Mouse (Mus musculus): ENCODE measurements around the gene Zan. TPM values are rescaled to one million over a fixed set of nuclear protein-coding genes. Genes with fewer than 3 reads are reported as not detected.

Gene Zan
- total RNA-seq, 1 experiment from 2014 or later, result not detected

DNA sequence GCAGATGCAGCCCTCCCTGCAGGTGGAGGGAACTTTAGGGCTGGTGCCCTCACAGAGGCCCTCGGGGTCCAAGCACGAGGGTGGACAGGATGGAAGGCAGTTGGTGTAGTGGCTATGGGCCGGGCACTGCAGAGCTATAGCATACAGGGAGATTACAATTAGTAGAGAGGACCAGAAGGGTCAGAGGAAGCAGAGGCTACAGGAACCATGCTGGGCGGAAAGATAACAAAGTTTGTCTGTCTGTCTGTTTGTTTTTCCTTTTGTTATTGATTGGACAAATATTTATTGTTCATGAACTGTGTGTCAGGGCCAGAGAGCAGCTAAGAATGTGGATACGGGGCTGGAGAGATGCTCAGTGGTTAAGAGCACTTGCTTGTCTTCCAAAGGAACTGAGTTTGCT, 62.6 kb downstream of the Zan start:
- no peak for DNase-seq

DNA sequence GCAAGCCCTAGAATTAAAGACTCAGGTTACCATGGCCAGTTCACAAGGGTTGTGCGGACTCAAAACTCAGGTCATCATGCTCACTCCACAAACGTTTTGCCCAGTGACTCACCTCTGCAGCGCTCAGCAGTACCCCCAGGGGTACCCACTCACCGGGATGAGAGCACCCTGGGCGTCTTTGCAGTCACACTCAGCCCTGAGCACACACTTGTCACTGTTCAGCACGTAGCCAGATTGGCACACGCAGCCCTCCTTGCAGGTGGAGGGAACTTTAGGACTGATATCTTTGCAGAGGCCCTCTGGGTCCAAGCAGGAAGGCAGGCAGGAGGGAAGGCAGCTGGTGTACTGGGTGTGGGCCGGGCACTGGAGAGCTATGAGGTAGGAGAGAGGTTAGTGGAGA, 65.6 kb downstream of the Zan start:
- no peak for DNase-seq

DNA sequence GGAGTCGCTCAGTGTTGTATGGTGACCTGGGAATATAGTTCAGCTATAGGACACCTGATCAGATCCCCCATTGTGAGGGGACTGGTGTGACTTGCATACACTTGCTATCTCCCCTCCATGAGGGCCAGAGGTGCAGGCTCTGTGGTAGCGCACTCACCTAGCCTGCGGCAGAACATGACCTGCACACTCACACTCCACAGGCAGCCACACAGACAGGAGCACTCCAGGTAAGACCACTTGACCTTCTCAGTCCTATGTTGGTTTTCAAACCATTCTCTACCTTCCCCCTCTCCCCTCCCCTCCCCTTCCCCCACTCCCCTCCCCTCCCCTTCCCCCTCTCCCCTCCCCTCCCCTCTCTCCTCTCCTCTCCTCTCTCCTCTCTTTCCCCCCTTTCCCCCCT, 66.3 kb downstream of the Zan start:
- no peak for DNase-seq

DNA sequence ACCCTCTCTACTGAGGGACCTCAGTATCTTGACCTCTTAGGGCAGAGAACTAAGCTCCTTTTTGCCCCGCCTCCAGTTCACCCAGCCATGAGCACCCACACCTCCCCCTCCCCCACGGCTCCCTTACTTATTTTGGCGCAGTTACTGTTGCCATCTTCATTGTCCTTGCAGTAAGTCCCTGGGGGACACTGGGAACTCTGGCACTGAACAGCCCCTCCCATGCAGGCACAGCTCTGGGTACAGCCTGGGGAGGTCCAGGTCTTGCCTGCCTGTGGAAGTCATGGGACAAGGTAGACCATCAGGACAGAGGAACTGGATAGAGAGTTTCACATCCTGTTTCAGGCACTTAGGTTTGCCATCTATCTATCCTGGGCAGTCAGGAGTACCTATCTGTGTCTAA, 66.8 kb downstream of the Zan start:
- no peak for DNase-seq

DNA sequence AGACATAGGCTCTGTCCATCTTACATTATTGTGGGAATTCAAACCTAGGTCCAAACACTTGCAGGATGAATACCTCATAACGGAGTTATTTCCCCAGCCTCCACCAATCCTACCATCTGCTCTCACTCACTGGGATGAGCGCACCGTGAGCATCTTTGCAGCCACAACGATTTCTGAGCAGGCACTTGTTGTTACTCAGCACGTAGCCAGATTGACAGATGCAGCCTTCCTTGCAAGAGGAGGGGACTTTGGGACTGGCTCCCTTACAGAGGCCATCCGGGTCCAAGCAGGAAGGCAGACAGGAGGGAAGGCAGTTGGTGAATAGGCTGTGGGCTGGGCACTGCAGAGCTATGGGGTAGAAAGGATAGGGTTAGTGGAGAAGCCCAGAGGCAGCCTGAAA, 67.4 kb downstream of the Zan start:
- DNase-seq, result no peak

DNA sequence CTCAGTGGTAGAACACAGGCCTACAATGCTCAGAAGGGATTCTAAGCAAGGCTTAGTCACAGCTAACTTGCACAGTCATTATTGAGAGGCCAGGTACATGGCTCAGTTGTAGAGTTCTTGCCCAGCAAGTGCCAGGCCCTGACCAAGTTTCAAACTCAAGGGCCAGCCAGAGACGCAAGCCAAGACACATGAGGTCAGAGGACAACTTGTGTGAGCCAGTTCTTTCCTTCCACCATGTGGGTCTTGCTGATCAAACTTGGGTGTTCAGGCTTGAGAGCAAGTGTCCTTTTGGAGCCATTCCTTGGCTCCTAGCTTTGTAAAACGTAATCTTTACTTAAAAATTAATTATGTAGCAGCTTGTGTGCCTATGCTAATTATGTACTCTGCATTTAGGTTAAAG, 72.8 kb downstream of the Zan start:
- DNase-seq, result no peak

DNA sequence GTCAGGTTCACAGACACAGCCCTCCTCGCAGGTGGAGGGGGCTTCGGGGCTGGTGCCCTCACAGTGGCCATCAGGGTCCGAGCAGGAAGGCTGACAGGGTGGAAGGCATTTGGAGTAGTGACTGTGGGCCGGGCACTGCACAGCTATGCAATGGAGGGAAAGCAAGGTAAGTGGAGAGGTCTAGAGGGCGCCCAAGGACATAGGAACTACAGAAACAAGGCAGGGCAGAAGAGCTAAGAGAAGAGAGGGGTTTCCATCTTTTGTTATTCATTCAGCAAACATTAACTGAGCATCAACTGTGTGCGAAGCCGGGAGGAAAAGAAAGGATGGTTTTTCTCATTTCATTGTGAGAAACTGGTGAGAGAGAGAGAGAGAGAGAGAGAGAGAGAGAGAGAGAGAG, 82.4 kb downstream of the Zan start:
- DNase-seq, result no peak

DNA sequence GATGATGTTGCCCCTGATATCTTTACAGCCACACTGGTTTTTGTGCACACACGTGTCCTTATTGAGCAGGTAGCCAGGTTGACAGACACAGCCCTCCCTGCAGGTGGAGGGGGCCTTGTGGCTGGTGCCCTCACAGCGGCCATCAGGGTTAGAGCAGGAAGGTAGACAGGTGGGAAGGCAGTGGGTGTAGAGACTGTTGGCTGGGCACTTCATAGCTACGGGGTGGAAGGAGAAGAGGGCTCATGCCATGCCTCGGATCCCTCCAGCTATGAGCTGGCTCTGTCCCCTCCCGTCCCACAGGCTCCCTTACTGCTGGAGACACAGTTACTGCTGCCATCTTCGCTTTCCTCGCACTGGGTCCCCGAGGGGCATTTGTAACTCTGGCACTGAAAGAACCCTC, 85.2 kb downstream of the Zan start:
- no peak for DNase-seq

DNA sequence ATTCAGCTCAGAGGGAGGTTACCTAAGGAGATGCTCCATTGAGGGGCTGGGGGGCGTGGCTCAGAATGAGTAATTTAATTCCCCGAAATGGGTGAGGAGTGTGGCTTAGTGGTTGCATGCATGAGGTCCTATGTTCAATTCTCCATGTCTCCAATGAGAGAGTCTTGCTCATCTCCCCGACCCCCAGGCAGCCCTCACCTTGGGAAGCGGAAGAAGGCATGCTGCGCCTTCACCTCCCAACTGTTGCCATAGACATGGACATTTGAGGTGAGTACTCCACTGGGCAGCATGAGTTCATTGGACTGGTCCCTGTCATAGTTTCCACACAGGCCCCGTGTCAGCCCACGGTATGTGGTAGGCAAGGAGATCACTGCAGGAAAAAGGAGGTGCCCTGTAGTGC, 90.2 kb downstream of the Zan start:
- DNase-seq, result no peak

DNA sequence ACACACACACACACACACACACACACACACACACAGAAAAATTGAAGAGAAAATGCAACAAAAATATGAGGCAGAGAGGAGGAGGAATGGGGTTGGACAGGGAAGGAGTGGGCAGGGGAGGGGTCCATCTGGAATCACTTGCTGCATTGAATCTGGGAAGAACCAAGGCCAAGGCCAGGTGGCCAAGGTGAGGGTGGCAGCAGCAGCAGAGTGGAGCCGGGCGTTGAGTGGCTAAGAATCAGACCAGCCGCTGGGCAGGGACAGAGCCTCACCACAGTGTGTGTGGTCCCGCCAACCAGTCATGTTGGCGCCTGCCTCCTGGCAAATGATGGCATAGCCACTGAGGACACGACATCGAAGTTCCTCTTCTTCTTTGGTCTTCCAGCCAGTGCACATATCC, 93.4 kb downstream of the Zan start:
- DNase-seq, result no peak

DNA sequence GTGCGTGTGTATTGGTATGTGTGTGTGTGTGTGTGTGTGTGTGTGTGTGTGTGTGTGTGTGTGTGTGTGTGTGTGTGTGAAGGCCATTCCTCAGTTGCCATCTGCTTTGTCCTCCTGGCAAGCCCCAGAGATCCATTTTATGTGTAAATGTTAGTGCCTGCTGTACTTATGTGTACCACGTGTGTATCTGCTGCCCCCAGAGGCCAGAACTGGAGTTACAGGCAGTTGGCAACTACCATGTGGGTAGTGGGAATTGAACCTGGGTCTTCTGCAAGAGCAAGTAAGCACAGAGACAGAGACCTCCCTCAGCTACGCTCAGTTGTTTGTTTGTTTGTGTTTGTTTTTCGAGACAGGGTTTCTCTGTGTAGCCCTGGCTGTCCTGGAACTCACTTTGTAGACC, 95.7 kb downstream of the Zan start:
- peak; percentile 61 for DNase-seq

DNA sequence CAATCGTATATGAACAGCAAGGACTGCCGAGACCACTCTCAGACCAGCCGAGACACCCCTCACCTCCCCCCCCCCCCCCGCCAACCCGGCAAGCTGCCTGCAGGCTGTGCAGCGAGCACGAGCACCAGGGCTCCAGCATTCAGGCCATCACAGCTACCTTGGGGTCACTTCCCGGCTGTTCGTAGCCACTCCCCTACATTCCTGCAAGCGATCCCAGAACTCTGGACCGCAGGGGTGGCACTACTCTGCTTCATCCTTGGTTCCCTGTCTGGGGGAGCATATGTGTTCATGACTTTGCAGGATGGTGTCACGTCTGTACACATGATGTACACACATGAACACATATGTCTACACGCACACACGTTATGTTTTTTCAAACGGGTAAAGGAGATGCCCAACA, 99.3 kb downstream of the Zan start:
- DNase-seq, result no peak

DNA sequence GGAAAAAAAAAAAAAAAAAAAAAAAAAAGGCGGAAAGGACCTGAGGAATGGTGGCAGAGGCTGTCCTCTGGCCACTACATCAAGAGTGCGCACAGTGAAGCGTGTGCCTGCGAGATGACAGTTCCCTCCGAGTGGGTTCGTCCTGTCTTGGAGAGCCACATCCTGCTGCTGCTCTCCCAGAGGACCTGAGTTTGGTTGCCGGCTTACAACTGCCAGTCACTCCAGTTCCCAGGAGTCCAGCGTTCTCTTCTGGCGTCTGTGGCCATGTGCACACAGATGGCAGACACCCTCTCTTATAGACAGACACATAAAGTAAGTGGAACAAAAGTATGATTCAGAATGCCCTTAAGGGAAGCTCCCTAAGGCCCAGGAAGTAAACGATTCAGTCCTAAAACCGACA, 99.7 kb downstream of the Zan start:
- no peak for DNase-seq

DNA sequence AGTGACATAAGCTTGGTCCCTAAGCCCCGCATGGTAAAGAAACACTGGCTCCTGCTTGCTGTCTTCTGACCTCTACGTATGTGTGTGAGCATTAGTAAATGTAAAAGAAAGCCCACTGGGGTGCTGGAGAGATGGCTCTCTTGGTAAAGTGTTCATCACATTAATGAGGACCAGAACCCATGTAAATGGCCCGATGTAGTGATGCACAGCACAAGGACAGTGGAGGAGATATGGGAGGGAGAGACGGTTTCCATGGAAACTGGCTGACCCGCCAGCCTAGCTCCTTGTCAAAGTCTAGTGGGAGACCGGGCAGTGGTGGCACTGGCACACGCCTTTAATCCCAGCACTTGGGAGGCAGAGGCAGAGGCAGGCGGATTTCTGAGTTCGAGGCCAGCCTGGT, 100.1 kb downstream of the Zan start:
- no peak for DNase-seq

DNA sequence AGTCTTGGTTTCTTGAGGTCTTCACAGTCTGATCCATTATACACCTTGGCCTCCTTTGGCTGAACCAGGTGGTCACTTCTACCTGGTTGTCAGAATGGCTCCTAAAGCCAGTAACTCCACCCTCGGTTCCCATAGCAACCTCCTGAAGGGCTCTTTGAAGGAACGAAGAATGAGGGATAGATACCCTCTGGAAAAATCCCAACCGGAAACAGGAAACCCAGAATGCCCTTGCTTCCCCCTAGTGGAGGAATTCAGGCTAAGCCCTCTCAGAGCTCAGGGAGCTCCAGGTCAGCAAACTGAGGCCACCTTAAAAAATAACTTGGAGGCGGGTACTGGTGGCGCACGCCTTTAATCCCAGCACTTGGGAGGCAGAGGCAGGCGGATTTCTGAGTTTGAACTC, 100.7 kb downstream of the Zan start:
- no peak for DNase-seq

DNA sequence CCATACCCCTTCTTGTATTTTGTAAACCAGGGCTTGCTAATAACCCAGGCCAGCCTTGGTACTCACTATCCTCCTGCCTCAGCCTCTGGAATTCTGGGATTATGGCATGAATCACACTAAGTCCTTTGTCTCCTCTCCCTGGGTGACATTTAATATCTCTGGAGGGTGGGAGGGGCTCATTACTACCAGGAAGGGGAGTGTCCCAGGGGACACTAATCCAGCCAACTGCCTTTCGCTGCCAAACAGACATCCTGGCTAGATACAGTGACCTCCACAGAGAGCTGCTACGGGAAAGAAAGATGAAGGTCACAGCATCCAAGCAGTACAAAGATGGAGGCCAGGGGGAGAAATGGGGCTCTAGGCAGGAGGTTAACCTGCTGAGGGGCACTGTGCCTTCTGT, 101.2 kb downstream of the Zan start:
- peak; percentile 38 for DNase-seq

DNA sequence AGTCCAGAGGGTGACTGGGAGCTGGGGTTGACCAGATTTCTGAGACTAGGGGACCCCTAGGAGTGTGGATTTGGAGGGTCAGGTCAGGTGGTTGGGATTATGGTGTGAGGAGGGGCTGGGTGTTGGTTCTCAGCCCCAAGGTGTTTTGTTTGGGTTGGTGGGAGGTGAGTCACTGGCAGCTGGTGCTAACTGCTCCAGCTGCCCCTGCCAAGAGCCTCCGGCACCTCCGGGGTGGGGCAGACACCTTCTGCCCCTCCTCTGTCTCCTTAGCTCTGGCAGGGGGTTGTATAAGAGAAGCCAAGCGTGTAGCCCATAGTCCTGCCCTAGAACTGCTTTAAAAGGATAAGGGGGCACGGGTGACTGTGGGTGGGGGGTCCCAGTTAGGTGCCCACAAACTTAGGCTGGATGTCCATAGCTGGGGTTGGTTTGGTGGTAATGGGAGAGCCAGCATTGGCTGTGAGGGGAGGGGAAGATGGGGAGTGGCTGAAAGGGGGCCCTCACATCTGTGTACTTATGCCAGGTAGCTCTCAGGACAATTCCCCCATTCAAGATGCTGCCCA, 102.3 kb downstream of the Zan start:
- no peak for DNase-seq

DNA sequence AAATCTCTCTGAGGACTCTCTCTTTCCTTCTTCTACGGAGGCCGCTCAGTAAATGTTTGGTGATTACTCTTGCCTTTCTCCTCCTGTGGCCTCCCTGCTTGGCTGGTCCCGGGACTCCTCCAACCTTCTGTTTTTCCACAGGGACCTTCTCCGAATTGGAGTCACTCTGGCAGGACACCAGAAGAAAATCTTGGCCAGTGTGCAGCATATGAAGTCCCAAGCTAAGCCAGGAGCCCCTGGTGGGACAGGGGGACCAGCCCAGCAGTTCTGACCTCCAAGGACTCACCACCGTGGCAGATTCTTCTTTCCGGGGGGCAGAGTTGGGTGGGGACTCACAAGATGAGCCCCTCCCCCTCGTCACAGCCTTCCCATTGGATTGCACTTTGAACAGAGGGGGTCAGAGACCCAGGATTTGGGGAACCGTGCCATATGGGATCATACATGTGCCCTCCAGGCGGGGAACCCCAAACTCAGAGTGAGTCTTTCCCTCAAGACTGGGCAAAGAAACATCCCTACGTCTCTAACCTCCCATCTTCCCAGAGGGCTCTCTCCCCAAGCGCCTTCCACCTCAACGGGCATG, 103.4 kb downstream of the Zan start:
- DNase-seq, result no peak

DNA sequence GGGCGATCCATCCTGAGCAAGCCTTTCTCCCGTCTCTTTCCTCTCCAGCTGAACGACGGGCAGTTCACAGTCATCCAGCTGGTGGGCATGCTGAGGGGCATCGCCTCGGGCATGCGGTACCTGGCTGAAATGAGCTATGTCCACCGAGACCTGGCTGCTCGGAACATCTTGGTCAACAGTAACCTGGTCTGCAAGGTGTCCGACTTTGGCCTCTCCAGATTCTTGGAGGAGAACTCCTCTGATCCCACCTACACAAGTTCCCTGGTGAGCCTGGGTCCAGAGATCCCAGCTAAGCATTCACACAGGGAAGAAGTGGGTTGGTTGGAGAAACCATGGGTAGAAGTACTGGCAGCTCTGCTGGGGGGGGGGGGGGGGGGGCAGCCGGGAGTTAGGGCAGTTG, 107.2 kb downstream of the Zan start:
- DNase-seq, result no peak

DNA sequence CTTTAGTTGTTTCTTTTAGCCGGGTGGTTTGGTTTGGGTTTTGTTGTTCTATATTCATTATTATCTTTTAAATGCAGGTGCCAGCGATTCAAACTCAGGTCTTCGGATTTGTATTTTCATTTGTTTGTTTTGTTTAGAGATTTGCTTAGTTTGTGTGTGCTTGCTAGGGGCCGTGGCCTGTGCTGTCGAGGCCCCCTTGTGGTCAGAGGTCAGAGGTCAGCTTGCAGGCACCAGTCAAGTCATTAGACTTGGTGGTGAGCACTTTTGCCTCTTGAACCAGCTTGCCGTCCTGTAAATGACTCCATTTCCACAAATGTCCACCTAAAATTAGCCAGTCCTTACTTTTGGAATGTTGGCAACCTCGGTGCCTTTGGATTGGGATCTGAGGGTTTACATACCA, 118.5 kb downstream of the Zan start:
- no peak for DNase-seq

DNA sequence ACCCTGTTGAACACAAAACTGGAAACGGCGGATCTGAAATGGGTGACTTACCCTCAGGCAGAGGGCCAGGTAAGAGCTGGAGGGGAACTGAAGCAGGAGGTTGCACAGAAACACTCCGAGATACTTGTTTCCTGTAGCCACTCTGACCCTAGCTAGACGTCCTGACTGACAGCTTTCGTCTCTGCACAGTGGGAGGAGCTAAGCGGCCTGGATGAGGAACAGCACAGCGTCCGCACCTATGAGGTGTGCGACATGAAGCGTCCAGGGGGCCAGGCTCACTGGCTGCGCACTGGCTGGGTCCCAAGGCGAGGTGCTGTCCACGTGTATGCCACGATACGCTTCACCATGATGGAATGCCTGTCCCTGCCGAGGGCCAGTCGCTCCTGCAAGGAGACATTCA, 122.8 kb downstream of the Zan start:
- DNase-seq, result no peak

DNA sequence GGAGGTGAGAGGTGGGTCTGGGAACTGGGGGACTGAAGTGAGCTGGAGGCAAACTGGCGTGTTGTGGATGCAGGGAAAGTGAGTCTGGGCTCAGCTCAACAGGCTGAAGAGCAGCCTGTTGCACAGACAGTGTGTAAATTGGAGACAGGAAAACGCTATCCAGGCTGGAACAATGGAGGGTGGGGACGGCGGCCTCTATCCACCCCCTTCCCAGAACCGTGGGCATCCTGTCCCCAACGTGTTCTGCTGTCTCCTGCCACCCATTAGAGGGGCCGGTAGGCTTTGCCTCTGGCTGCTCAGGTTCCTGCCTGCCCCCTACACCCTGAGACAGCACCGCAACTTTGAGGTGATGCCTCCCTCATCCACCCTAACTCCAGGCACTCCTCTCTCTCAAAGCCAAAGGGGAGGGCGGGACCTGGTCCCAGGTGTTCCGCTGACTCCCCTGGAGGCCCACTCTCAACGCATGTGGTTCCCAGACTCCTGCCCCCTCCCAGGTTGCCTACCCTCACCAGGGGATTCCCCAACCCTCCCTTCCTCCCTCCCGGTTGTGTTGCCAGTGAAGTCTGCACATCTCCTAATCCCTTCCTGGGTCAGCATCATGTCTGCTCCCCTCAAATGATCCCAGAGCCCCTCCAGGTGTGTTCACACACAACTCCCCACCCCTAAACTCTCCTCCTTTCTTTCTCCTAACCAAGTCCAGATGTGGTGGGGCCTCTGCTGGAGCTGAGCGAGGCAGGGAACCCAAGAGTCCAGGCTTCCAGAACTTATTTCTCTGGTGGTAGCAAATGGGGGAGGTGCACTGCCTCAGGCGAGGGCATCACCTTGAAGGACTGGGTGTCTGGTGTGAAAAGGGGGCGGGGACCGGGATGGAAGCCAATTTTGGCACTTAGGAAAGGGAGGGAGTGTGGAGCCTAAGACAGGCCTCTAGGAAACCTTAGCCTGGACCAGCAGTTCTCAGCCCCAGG, 124.6 kb downstream of the Zan start:
- DNase-seq, result no peak

DNA sequence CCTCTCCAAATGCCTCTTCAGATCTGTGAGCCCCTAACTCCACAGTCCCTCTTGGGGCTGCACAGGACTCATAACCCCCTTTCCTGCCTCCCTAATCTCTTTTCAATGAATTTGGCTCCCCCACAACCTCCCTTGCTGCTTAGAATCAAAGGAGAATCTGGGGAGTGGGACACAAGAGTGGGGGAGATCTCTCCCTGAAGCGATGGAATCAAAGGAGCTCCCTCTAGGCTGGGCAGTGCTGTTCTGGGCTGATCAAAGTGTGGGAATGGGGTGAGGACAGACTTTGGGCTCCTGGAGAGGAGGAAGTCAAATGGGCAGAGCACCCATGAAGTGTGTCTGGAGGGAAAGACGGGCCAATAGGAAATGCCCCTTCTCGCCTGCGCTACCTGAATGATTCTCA, 125.5 kb downstream of the Zan start:
- DNase-seq, result no peak

DNA sequence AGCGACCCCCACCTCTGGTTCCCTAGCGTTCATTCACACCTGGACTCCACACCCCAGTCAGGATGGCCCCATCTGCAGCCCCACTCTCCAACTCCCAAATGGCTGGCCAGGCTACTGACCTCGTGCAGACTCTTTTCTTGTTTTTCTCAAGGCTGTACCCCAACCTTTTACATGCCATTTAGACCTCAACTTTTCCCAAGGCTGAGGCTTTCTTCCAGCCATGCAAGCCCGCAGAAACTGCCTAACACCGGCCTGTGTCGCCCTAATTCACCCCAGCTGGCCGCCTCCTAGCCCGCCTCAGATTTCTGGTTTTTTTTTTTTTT, 125.8 kb downstream of the Zan start:
- DNase-seq, result no peak

All from adrenal gland, postnatal 25 days (tissue).